Mouse (Mus musculus) 3T3-L1 (cell line): ENCODE results near the gene Rnf123.

Source experiments
- DNase-seq: peaks from one replicate; pipeline ENCODE4 v3.0.0-alpha.2; 2015; ENCODE audit warnings: low read depth, low spot score

Rnf123 gene

GRCm38 (mm10) chr9:108104766-108105548 lies 21.8 kb upstream of the Rnf123 start:
- DNase-seq = peak; percentile 20

GRCm38 (mm10) chr9:108099619-108100018 lies 16.5 kb upstream of the Rnf123 start:
- no peak for DNase-seq

DNA sequence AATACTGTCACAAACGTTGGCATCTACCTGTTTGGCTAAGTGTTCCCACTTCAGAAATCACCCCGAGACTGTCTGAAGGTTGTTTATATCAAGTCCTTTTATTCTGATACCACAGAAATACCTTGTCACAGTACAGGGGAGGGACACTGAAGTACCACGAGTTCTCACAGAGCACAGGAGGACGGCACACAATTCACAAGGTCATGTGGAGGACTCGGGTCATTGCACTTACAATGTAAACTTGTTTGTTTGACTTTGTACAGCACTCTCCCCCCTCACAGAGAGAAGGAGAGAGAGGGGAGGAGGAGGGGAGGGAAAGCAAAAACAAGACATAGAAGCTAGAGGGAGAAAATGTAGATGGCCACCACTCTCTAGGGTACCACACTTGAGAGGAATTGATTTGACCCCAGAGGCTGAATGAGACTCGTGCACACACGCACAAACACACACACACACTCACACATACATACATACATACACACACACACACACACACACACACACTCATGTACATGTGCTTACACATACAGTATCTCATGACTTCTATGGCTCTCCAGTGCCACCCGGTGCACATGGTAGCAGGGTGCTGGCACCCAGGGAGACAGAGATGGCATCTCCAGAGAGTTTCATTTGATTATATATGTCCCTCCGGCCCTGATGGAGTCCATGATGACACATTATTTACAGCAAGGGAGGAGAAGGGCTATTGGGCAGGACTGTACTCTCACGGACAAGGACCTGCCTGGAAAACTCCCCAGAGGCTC lies 13.0 kb upstream of the Rnf123 start:
- peak; percentile 12 for DNase-seq

- DNase-seq = peak; percentile 83
Measured at GRCm38 (mm10) chr9:108095518-108095917, 12.4 kb upstream of the Rnf123 start.

DNA sequence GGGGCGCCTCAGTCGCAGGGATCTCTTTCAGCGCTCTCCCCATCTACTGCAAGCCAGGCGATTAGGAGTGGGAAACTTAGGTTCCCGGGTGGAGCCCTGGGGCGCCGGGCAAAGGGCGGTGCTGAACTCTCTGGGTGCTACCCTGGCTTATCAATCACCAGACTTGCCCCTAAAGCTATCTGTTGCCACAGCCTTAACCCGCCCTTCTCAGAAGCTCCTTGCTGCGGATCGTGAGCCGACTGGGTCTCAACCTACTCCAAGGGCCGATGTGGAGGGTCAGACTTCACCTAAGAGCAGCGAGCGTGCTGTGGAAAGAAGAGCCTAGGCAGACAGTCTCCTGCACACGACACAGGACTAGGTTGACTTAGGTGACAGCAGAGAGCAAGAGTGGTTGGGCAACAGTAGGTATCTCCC lies 11.9 kb upstream of the Rnf123 start:
- peak; percentile 52 for DNase-seq

- peak; percentile 92 for DNase-seq
Measured at GRCm38 (mm10) chr9:108094184-108094941, 11.2 kb upstream of the Rnf123 start, which contains the start of gene Apeh. TSS of gene Apeh (minus strand) at chr9:108094606.

DNA sequence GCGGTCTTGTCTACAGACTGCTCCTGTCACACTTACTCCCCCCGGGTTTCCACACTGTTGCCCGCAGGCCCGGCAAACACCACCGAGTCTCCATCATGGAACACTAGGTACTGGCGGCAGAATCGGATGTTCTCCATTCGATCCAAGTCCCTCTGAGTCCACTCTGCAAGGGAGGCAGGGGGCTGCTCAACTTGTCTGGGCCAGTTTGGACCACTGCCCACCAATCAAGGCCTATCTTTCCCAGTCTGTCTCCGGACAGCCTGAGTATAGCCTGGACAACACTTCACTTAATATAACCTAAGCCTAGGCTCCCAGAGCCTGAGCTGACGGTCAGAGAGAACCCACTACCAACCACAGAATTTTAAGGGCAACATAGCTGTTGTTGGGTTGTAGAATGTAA lies 10.4 kb upstream of the Rnf123 start:
- DNase-seq = peak; percentile 24

GRCm38 (mm10) chr9:108090611-108091120 lies 7.5 kb upstream of the Rnf123 start:
- no peak for DNase-seq

DNA sequence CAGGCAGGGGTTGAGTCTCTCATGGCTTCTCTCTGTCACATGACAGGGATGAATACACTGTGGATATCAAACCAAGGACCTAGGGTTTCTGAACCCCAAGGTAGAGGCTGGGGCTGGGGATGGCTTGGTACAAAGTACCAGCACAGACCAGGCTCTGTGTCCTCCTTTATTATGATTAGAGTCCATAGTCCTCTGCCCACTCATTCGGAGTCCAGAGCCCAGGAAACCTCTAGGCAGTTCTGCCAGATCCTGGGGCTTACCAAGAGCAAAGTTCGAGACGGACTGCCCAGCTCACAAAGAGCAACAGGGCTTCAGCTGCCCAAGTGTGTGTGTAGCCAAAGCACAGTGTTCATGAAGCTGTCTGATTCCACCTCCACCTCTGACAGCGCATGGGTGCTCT lies 2.1 kb upstream of the Rnf123 start:
- no peak for DNase-seq

- no peak for DNase-seq
Measured at GRCm38 (mm10) chr9:108083561-108083960, 415 bp upstream of the Rnf123 start.

DNA sequence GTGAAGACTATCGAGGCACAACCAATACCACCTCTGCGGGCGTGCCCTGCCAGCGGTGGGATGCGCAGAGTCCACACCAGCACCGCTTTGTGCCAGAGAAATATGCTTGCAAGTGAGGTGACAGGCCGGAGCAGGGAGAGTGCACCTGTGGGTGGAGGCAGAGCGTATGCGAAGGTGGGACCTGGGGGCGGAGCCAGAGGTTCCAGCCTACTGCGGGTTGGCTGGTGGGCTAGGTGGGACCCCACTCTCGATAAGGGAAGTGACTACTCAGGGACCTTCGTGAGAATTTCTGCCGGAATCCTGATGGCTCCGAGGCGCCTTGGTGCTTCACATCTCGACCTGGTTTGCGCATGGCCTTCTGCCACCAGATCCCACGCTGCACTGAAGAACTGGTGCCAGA lies 597 bp downstream of the Rnf123 start:
- no peak for DNase-seq

- no peak for DNase-seq
Measured at GRCm38 (mm10) chr9:108080168-108080567, 3.0 kb downstream of the Rnf123 start, which contains the start of gene Mst1. TSS of gene Mst1 (plus strand) at chr9:108080436.

- DNase-seq = no peak
Measured at GRCm38 (mm10) chr9:108073141-108073930, 9.8 kb downstream of the Rnf123 start.

DNA sequence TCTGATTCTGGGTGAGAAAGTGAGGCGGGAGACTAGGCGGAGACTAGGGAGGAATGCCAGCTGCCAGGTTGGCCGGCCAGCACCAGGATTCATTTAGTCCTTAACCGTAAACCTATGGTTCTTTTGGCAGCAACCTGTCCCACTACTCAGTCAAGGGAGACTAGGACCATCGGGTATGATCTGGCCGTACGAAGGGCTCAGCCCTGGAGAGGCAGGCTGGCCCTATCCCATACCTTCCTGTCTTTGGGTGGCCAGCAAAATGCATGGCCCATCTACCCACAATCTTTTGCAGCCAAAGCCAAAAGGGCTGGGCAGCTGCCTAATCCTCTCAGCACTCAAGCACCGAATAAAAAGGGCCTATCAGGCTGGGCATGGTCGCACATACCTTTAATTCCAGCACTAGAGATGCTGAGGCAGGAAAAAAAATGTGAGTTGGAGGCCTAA lies 10.6 kb downstream of the Rnf123 start:
- no peak for DNase-seq

GRCm38 (mm10) chr9:108071801-108072200 lies 11.3 kb downstream of the Rnf123 start:
- DNase-seq = no peak

GRCm38 (mm10) chr9:108069529-108069928 lies 13.6 kb downstream of the Rnf123 start:
- no peak for DNase-seq

GRCm38 (mm10) chr9:108069007-108069406 lies 14.1 kb downstream of the Rnf123 start:
- no peak for DNase-seq

GRCm38 (mm10) chr9:108067900-108068299 lies 15.2 kb downstream of the Rnf123 start:
- DNase-seq = peak; percentile 93

DNA sequence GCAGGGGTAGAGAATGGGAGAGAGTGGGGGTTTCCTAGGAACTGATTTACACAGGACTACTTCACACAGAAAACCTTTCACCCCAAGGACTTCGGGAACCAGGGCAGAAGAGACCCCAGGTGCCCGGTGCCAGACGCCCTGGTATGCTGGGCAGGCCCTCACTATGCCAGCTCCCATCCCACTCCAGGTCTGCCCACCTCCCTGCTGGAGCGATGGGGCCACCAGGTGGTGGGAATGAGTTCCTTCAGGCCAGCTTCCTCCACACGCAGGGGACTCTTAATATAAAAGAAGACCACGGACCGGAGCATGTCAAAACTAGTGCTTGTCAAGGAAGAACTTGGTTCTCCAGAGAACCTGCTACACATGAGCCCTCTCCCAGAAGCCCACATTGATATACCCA lies 15.9 kb downstream of the Rnf123 start:
- no peak for DNase-seq

GRCm38 (mm10) chr9:108065491-108066011 lies 17.6 kb downstream of the Rnf123 start:
- DNase-seq = peak; percentile 77

DNA sequence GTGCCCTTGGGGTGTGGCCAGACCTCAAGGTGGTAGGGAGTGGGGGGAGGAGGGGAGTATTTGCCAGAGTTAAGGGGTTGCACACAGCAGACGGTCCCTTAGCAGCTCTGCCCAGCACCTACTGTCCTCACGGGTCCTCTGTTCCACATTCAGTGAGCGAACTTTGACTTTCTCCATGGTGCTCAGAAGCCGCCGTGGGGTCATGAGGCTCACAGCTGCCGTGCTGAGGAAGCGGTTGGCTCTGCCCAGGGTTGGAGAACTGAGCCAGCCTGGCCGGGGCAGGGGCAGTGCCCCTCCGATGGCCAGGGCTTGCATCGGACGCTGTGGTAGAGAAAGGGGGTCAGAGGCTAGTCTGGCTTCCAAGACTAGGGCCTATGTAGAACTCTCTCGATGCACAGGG lies 19.8 kb downstream of the Rnf123 start:
- DNase-seq = no peak
